Mouse (Mus musculus): ENCODE results near the gene Polm.

- TF ChIP-seq CTCF (IDR thresholded peaks at IDR 0.05; ENCODE audit: insufficient read depth, low read length) (no peak), POLR2A (IDR thresholded peaks at IDR 0.05; ENCODE audit: borderline replicate concordance, extremely low read depth, low read depth, low read length) (no peak)
Measured at GRCm38 (mm10) chr11:5856479-5857130, 18.8 kb upstream of the Polm start.

Measured in lung, adult 2 months (tissue).